Mouse (Mus musculus): ENCODE measurements around the gene Iqgap1.

Gene Iqgap1

DNA sequence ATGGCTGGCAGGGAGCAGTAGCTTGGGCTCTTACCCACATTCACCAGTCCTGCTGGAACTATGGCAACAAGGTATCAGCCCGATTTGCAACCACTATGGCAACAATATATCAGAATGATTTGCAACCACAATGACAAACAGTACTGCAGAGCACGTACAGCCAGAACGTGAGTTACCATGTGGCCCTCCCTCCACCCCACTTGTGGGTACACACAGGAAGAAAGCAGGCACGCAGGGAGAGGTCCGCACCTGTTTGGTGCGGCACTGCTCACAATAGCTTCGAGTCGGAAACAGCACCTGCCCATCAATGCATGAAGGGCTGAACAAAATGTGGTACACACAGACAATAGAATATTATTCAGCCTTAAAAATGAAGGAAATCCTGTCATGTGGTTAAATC lies 107.3 kb downstream of the Iqgap1 start:
- DNase-seq (ENCODE audit: low read depth, low spot score), result peak; percentile 44

DNA sequence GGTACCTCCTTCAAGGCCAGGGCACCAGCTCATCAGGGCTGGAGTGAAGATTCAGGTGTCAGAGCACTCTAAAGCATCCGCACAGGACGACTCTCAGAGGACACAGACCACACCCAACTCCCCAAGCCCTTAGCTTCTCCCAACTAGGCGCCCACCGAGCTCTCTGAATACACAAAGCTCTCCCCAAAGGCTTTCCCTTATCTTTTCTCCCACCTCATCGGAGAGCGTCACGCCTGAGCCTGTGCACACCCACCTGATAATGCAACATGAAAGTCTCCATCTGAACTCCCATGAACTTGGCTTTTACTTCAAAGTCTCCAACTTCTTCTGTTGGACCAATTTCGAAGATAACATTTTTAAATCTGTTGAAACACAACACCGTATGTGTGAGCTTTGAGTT lies 109.0 kb downstream of the Iqgap1 start:
- DNase-seq (ENCODE audit: low read depth, low spot score), result no peak

GRCm38 (mm10) chr7:80715306-80715705 lies 110.5 kb downstream of the Iqgap1 start:
- DNase-seq (ENCODE audit: low read depth, low spot score), result no peak

- DNase-seq (ENCODE audit: low read depth, low spot score), result no peak
These were observed 114.3 kb downstream of the Iqgap1 start for GRCm38 (mm10) chr7:80711496-80711895.

- no peak for DNase-seq (ENCODE audit: low read depth, low spot score)
These were observed 115.4 kb downstream of the Iqgap1 start for GRCm38 (mm10) chr7:80710333-80710732.

DNA sequence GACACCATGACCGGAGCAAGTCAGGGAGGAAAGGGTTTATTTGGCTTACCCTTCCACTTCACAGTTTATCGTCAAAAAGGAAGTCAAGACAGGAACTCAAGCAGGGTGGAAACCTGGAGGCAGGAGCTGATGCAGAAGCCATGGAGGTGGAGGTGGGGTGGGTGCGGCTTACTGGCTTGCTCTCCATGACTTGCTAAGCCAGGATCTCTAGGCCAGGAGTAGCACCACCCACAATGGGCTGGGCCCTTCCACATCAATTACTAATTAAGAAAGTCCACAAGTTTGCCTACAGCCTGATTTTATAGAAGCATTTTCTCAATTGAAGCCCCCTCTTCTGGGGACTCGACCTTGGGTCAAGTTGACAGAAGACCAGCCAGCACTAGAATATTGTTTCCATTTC lies 121.7 kb downstream of the Iqgap1 start:
- DNase-seq (ENCODE audit: low read depth, low spot score), result no peak

- DNase-seq (ENCODE audit: low read depth, low spot score), result no peak
These were observed 123.3 kb downstream of the Iqgap1 start for GRCm38 (mm10) chr7:80702510-80702909.

GRCm38 (mm10) chr7:80699709-80700108 lies 126.1 kb downstream of the Iqgap1 start:
- no peak for DNase-seq (ENCODE audit: low read depth, low spot score)

DNA sequence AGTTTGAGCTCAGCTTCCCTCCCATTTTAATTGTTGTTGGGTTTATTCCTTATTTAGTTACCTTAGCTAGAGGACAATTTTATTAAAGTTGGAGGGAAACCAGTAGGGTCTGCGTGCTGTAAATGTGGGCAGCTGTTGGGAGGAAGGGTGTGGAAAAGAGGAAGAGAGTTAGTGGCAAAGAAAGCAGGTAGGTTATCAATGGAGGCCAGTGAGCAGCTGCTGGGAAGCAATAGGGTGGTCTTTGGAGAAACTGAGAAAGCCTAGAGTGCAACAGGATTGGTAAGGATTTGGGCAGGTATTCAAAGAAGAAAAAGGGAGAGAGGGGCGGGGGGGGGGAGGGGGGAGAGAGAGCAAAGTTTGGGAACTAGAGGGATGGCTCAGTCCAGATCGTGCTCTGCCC lies 126.8 kb downstream of the Iqgap1 start:
- DNase-seq (ENCODE audit: low read depth, low spot score), result no peak

DNA sequence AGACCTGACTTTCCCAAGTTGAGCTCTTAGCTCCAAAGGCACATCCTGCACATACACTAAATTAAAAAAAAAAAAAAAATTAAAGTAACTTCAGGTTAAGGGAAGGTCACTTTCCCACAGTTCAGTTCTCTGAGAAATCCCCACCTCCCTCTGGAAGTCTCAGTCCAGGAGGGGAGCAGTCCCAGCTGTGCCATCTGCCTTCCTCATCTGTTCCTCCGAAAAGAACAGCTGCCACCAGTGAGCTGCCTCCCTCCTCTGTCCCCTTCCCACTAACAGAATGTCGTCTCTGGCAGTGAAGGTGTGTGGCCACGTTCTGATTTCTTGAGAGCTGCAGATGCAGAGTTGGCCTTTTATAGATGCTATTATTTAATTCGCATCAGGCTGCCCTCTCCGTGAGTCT lies 127.9 kb downstream of the Iqgap1 start:
- no peak for DNase-seq (ENCODE audit: low read depth, low spot score)

DNA sequence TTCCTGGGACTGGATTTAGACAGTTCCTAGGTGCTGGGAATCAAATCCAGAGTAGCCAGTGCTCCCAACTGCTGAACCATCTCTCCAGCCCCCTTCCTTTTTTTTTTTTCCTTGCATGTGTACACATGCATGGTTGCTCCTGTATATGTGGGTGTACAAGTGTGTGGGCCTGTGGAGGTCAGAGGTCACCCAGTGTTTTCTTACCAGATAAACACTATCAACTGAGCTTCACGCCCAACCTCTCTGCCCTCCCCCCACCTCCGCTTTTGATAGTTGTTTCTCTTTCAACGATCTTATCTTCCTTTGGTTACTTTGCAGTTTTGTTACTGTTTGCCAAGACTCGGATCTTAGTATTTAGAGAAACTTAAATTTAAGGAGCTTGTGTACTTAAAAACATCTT lies 128.9 kb downstream of the Iqgap1 start:
- DNase-seq (ENCODE audit: low read depth, low spot score), result peak; percentile 81

GRCm38 (mm10) chr7:80696334-80696733 lies 129.4 kb downstream of the Iqgap1 start:
- DNase-seq (ENCODE audit: low read depth, low spot score), result no peak

GRCm38 (mm10) chr7:80692472-80692871 lies 133.3 kb downstream of the Iqgap1 start:
- DNase-seq (ENCODE audit: low read depth, low spot score), result no peak

GRCm38 (mm10) chr7:80691131-80691530 lies 134.6 kb downstream of the Iqgap1 start:
- DNase-seq (ENCODE audit: low read depth, low spot score), result no peak

GRCm38 (mm10) chr7:80689221-80689591 lies 136.6 kb downstream of the Iqgap1 start:
- peak; percentile 73 for DNase-seq (ENCODE audit: low read depth, low spot score)

- DNase-seq (ENCODE audit: low read depth, low spot score), result peak; percentile 76
These were observed 137.1 kb downstream of the Iqgap1 start, which contains the start of gene Crtc3 for GRCm38 (mm10) chr7:80688556-80689220. Gene Crtc3 (minus strand): TSS chr7:80688877.

- DNase-seq (ENCODE audit: low read depth, low spot score), result peak; percentile 60
These were observed 137.8 kb downstream of the Iqgap1 start for GRCm38 (mm10) chr7:80687721-80688555.

- DNase-seq (ENCODE audit: low read depth, low spot score), result no peak
These were observed 140.1 kb downstream of the Iqgap1 start for GRCm38 (mm10) chr7:80685639-80686038.

- no peak for DNase-seq (ENCODE audit: low read depth, low spot score)
These were observed 143.1 kb downstream of the Iqgap1 start for GRCm38 (mm10) chr7:80682630-80683029.

DNA sequence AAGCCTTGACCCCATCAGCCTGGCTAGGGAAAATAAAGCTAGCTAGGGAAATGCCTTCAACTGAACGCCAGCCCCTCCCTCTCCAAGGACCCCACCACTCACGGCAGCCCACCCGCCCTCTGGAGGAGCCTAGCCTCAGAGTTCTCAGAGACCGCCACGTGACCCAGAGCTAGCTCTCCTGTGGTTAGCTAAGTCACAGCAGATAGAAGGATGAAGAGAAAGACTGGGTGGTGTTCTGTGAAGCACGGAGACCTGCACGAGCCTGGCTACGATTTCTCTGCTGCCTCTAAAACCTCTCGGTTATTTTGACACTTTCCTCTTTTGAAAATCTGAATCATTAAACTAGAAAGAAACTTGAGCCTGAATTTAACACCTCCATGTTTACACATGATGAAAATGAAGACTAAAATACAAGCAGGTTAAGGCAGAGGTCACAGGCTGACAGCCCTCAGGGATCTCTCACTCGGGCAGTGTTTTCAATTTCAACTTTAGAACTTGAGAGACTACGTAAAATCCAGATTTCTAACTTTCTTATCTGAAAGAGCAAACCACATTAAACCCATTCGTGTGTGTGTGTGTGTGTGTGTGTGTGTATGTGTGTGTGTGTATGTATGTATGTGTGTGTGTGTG lies 145.4 kb downstream of the Iqgap1 start:
- DNase-seq (ENCODE audit: low read depth, low spot score), result peak; percentile 76

- peak; percentile 60 for DNase-seq (ENCODE audit: low read depth, low spot score)
These were observed 153.5 kb downstream of the Iqgap1 start for GRCm38 (mm10) chr7:80672323-80672722.

DNA sequence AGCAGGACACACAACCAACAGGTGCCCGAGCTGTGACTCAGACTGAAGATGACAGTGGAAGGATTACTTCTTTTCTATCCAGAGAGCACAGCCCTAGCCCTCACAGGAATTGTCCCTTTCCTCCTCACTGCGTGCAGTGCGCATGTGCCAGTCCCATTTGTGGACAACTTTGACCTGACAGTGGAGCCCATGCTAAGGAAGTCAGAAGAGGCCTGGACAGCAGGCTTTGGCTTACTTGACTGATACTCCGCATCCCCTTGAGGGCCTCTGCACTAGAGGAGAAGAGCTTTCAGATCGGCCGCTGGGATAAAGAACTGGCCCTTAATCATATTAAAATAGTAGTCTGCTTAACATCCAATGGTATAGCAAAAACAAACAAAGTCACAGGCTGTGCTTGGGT lies 154.9 kb downstream of the Iqgap1 start:
- DNase-seq (ENCODE audit: low read depth, low spot score), result no peak

DNA sequence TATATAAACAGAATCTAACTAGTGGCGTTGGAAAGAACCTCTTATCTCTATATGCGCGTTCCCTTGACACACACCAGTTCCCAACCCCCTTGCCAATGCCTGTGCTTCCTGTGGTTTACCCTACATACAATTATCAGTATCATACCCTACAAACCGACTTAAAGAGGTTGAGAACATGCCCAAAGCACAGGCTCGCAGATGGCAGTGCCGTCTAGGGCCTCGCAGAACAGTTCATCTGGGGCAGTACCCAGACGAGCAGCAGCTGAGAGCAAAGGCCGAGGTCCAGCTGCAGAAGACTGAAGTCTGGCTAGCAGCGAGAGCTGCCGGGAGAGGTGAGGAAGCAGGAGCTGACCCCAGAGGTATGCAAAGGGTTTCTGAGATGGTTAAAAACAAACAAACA lies 158.6 kb downstream of the Iqgap1 start:
- DNase-seq (ENCODE audit: low read depth, low spot score), result peak; percentile 57
